Mouse (Mus musculus): Measurements from ENCODE around the gene Gpat3. TPM values are rescaled to one million over a fixed set of nuclear protein-coding genes. Genes with fewer than 3 reads are reported as not detected.

The Gpat3 gene
- polyA plus RNA-seq, 1 experiment from 2014 or later: 3.7 TPM

DNA sequence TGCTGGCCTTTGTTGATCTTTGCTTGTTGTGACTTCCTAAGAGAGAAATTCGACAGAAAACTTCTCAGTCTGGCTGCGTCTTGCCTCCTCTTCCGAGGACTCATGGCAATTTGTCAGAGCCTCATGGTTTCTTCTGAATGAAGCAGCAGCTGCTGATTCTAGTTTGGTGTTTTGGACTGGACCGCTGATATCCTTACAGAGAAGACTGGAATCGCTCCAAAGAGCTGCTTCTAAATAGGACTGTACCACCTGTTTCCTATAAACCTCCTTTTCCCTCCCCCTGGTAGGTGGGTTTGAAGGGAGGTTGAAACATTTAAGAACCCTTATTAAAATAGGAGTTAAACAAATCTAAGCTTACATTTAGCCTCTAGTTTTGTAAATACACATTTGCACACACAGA lies 55.5 kb downstream of the Gpat3 start:
- no peak for ATAC-seq (ENCODE audit: insufficient read depth, low FRiP score, low read depth)
- Histone ChIP-seq H3K27me3 (replicated peaks) (no peaks in the 10 kb centered on the region), H3K4me3 (replicated peaks) (no peak overlapping the region), H3K36me3 (no peaks in the 10 kb centered on the region), H3K27ac (no peak overlapping the region), H3K9me3 (no peaks in the 10 kb centered on the region), H3K4me1 (no peaks in the 10 kb centered on the region), H3K9ac (no peak overlapping the region), H3K4me2 (no peak overlapping the region)
- 65% methylated on average over 5 of the region's 5 CpGs for WGBS

DNA sequence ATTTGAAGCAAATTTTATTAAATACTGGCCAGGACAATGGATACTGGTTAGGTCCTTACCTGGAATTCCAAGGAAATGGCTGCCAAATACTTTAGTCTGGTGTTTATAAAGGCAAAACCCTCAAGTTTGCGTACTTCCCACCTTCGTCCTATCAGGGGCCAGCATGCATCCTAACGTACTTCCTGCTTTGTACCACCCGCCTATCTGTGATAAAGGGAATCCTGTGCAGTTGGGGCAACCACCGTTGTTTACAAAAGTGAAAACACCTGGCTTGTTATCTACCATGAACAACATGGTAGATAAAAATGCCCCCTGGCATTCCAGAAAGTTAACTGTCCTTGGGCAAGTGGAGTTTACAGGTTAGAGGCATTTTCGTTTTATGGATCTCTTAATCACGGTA lies 63.0 kb downstream of the Gpat3 start:
- no peaks in the 10 kb centered on the region for H3K4me1 ChIP-seq
- 69% methylated on average over 7 of the region's 7 CpGs for WGBS
- no peak overlapping the region for H3K27ac ChIP-seq
- no peak overlapping the region for H3K4me2 ChIP-seq
- H3K27me3 ChIP-seq (replicated peaks): no peaks in the 10 kb centered on the region
- no peak overlapping the region for H3K9ac ChIP-seq
- H3K36me3 ChIP-seq: no peaks in the 10 kb centered on the region
- no peak overlapping the region for H3K4me3 ChIP-seq (replicated peaks)
- no peaks in the 10 kb centered on the region for H3K9me3 ChIP-seq
- no peak for ATAC-seq (ENCODE audit: insufficient read depth, low FRiP score, low read depth)

DNA sequence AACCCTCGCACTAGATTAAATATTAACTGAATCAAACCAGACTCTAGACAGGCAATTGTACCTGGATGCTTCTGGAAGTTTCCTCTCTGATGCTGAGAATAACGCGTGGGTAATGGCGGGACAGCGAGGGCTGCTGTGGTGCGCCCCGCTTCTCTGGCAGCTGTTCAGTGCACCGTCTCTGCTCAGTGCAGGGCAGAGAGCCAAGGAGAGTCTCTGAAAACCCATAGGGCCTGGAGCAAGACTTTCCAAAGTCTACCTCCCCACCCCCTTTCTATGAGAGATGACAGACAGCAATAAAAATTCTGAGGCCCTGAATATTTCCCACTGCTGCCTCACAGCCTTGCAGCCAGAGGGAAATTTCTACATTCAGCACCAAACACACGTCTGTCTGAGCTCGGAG lies 63.4 kb downstream of the Gpat3 start:
- Histone ChIP-seq H3K4me3 (replicated peaks) (no peak overlapping the region), H3K36me3 (no peaks in the 10 kb centered on the region), H3K27me3 (replicated peaks) (no peaks in the 10 kb centered on the region), H3K4me1 (no peaks in the 10 kb centered on the region), H3K9me3 (no peaks in the 10 kb centered on the region), H3K9ac (no peak overlapping the region), H3K27ac (no peak overlapping the region), H3K4me2 (no peak overlapping the region)
- ATAC-seq (ENCODE audit: insufficient read depth, low FRiP score, low read depth): no peak
- 71% methylated on average over 10 of the region's 10 CpGs for WGBS

DNA sequence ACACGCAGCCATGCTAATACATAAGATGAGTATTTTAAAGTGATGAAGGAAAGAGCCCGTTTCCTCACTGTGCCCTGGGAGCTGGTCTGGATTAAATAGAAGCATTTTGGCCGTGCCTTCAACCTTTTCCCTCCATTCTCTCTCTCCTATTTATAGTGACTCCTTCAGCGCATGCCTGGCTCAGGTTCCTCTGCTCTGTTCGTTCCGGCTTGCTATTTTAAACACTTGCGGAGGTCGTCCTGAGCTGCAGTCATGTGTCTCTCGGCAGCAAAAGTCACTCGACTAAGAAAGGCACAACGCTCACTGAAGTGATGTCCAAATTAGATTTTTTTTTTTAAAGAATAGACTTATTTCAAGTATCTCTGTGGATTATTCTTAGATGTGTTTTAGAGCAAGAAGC lies 64.2 kb downstream of the Gpat3 start:
- 71% methylated on average over 11 of the region's 11 CpGs for WGBS
- no peak overlapping the region for H3K4me3 ChIP-seq (replicated peaks)
- no peaks in the 10 kb centered on the region for H3K36me3 ChIP-seq
- ATAC-seq (ENCODE audit: insufficient read depth, low FRiP score, low read depth): no peak
- H3K9ac ChIP-seq: no peak overlapping the region
- H3K4me2 ChIP-seq: no peak overlapping the region
- H3K27me3 ChIP-seq (replicated peaks): no peaks in the 10 kb centered on the region
- H3K27ac ChIP-seq: no peak overlapping the region
- H3K9me3 ChIP-seq: no peaks in the 10 kb centered on the region
- no peaks in the 10 kb centered on the region for H3K4me1 ChIP-seq

DNA sequence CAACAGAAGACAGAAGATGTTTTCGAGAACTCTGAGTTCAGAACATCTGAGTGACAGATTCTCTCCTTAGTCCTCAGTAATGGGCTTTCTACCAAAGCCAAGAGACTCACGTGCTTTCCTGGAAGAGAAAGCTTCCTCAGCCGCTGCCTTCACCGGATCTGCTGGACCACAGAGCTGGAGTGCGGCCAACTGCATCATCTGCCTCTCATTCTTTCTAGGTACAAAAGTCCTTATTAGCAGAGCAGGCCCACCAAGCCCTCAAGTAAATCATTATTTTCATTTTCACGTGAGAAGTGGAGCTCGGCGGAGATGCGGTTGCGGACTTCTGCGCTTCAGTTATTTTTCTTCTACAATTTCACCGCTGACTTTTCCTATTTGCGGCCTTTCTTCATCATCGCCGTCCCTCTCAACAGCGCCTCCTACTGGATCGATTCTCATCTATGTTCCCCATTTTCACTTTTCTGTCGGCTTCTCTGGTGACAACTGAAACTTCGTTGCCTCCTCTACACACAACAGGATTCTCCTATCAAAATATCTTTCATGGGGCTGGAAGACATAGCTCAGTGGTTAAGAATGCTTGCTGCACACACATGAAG lies 66.1 kb downstream of the Gpat3 start:
- no peak overlapping the region for H3K4me2 ChIP-seq
- no peaks in the 10 kb centered on the region for H3K4me1 ChIP-seq
- H3K27me3 ChIP-seq (replicated peaks): no peaks in the 10 kb centered on the region
- 75% methylated on average over 19 of the region's 19 CpGs for WGBS
- H3K27ac ChIP-seq: no peak overlapping the region
- H3K36me3 ChIP-seq: no peaks in the 10 kb centered on the region
- H3K9ac ChIP-seq: no peak overlapping the region
- H3K9me3 ChIP-seq: no peaks in the 10 kb centered on the region
- ATAC-seq (ENCODE audit: insufficient read depth, low FRiP score, low read depth): no peak
- no peak overlapping the region for H3K4me3 ChIP-seq (replicated peaks)

DNA sequence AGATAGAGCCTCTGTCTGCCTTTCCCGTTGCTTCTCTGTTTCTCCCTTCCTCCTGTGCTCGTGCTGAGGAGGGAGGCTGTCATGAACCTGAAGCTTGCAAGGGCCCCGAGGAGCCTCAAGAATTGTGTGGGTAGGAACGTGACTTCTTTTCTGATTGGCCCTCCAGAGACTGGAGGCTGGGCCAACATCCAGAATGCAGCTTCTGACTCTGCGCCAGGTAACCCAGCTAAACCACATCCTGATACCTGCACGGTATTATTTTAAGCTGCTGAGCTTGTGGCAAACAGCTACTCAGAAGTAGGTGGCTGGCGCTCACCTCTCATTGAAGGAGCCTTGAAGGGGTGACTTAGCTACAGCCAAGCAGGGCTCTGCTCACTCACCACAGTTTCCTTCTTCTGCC lies 66.9 kb downstream of the Gpat3 start:
- H3K9ac ChIP-seq: no peak overlapping the region
- no peaks in the 10 kb centered on the region for H3K36me3 ChIP-seq
- ATAC-seq (ENCODE audit: insufficient read depth, low FRiP score, low read depth): no peak
- H3K27me3 ChIP-seq (replicated peaks): no peaks in the 10 kb centered on the region
- no peak overlapping the region for H3K4me3 ChIP-seq (replicated peaks)
- H3K9me3 ChIP-seq: no peaks in the 10 kb centered on the region
- 76% methylated on average over 7 of the region's 7 CpGs for WGBS
- no peak overlapping the region for H3K4me2 ChIP-seq
- no peak overlapping the region for H3K27ac ChIP-seq
- no peaks in the 10 kb centered on the region for H3K4me1 ChIP-seq

DNA sequence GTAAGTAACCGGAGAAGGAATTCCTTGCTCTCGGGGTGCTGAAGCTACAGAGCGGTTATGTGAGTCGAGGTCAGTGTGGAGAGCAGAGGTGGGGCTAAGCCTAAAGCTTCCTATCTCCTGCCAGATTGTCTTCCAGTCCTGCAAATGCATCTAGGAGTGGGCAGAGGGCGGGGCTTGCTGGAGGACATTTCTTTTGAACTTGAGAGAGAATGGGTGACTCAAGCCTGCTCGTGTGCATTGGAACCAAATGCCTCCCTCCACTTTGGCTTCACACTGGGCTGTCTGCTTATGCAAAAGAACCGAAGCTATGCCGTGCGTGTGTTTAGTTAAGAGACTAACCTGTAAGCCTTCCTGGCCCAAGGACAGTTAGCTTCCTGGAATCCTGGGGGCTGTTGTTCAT lies 67.8 kb downstream of the Gpat3 start:
- WGBS: 58% methylated on average over 9 of the region's 9 CpGs

DNA sequence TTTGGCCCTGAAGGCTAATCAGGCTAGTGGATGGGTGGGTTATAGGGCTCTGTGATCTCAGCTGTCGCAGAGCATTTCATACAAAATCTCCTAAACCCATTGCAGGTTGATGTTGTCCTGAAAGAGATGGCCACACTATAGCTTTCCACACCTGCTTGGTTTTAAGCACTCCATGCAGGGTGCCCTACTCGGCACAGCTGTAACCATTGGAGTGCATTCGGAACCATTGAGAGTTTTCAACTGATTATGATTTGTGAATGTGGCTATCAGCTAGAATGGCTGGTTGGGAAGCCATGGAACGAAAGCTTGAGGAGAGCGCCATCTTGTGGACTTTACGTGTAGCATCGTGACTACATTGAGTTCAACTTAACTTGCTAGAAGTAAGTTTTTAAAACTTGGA lies 69.5 kb downstream of the Gpat3 start:
- 14% methylated on average over 7 of the region's 7 CpGs for WGBS
- Histone ChIP-seq H3K4me1 (no peaks in the 10 kb centered on the region), H3K27ac (no peak overlapping the region), H3K36me3 (no peaks in the 10 kb centered on the region), H3K27me3 (replicated peaks) (no peaks in the 10 kb centered on the region), H3K4me2 (no peak overlapping the region), H3K9me3 (no peaks in the 10 kb centered on the region), H3K9ac (no peak overlapping the region), H3K4me3 (replicated peaks) (no peak overlapping the region)
- ATAC-seq (ENCODE audit: insufficient read depth, low FRiP score, low read depth): no peak

More for the DNA sequence above, 67.8 kb downstream of the Gpat3 start:
- Histone ChIP-seq H3K27ac (no peak overlapping the region), H3K36me3 (no peaks in the 10 kb centered on the region), H3K4me3 (replicated peaks) (no peak overlapping the region), H3K9ac (no peak overlapping the region), H3K4me2 (no peak overlapping the region), H3K27me3 (replicated peaks) (no peaks in the 10 kb centered on the region), H3K4me1 (no peaks in the 10 kb centered on the region), H3K9me3 (no peaks in the 10 kb centered on the region)
- no peak for ATAC-seq (ENCODE audit: insufficient read depth, low FRiP score, low read depth)

DNA sequence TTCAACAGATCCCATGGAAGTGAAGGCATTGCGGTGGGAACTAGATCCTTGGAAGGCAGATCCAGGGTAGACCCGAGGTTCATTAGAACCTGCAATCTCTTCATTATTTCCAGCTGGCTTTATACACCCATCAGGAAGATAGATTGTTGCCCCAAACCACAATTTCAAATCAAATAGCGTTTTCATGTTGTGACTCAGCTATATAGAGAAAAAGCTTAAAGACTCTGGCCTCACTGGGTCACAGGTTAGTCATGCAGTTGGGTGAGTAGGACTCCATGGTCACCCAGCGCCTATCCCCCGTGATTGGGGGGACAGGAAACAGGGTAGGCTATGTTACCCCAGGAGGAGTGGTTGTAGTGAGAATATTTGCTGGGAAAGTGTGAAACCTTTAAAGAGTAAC lies 69.9 kb downstream of the Gpat3 start:
- Histone ChIP-seq H3K4me3 (replicated peaks) (no peak overlapping the region), H3K27me3 (replicated peaks) (no peaks in the 10 kb centered on the region), H3K36me3 (no peaks in the 10 kb centered on the region), H3K9me3 (no peaks in the 10 kb centered on the region), H3K4me2 (no peak overlapping the region), H3K27ac (no peak overlapping the region), H3K9ac (no peak overlapping the region), H3K4me1 (no peaks in the 10 kb centered on the region)
- ATAC-seq (ENCODE audit: insufficient read depth, low FRiP score, low read depth): no peak
- 41% methylated on average over 5 of the region's 5 CpGs for WGBS

DNA sequence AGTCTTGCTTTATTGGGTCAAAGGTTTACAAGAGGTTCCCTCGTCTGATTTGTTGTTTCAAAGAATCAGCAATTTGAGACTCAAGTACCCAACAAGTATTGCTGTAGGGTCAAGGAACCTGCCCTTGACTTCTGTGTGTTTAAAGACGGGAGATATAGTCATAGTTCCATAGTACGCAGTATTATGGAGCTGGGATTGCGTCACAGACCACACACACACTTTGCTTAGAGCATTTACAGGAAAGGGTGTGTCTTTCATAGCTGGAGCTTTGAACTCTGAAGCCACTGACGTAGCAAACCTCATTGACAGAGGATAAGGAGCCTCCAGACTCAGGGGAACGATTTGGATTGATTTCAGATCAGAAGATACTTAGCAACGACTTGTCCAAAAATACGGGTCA lies 70.9 kb downstream of the Gpat3 start:
- no peak for ATAC-seq (ENCODE audit: insufficient read depth, low FRiP score, low read depth)
- Histone ChIP-seq H3K9me3 (no peaks in the 10 kb centered on the region), H3K27ac (no peak overlapping the region), H3K36me3 (no peaks in the 10 kb centered on the region), H3K4me1 (no peaks in the 10 kb centered on the region), H3K27me3 (replicated peaks) (no peaks in the 10 kb centered on the region), H3K4me2 (no peak overlapping the region), H3K4me3 (replicated peaks) (no peak overlapping the region), H3K9ac (no peak overlapping the region)
- WGBS: 40% methylated on average over 8 of the region's 8 CpGs

DNA sequence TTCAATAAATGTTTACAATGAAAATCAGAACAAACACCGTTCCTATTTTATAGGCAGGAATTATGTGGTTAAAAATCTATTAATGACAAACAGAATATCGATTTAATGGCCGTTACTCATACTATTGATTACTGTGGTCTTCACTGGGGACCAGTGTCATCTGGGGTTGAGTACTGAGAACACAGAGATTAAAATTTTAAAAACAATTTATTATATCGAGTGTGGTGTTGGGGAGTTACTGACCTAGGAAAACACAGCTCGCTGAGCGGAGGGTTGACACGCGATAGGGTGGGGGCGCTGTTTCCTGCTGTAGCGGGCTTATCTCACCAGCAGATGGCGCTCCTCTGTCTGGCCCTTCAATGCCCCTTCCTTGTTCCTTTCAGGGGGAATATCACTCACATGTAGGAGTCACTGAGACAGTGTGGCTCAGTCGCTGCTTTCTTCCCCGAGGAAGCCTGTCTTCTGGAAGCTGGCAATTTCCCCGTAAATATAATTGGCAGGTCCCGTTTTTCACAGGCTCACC lies 71.8 kb downstream of the Gpat3 start:
- Histone ChIP-seq H3K27ac (no peak overlapping the region), H3K4me3 (replicated peaks) (no peak overlapping the region), H3K4me2 (no peak overlapping the region), H3K9me3 (no peaks in the 10 kb centered on the region), H3K36me3 (no peaks in the 10 kb centered on the region), H3K27me3 (replicated peaks) (no peaks in the 10 kb centered on the region), H3K4me1 (no peaks in the 10 kb centered on the region), H3K9ac (no peak overlapping the region)
- no peak for ATAC-seq (ENCODE audit: insufficient read depth, low FRiP score, low read depth)
- WGBS: 17% methylated on average over 15 of the region's 15 CpGs

DNA sequence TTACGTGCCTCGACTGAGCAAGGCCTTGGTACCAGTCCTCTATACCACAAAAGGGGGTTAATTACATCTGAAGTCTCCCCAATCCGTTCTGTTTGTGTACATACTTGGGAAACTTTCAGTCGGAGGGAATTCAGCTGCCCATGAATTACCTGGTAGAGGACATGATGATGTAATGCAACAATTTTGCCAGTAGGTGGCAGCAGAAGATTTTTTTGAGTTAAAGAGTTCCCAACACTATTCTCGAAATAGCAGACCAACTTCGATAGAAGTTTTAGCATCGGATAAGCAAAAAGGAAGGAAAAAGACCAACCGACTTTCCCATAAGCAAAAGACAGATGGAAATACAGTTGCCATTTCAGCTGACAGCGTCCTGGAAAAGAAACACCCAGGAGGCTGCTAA lies 73.6 kb downstream of the Gpat3 start:
- H3K9ac ChIP-seq: no peak overlapping the region
- no peak for ATAC-seq (ENCODE audit: insufficient read depth, low FRiP score, low read depth)
- H3K9me3 ChIP-seq: no peaks in the 10 kb centered on the region
- H3K4me3 ChIP-seq (replicated peaks): no peak overlapping the region
- no peak overlapping the region for H3K27ac ChIP-seq
- WGBS: 15% methylated on average over 9 of the region's 9 CpGs
- no peak overlapping the region for H3K4me2 ChIP-seq
- H3K27me3 ChIP-seq (replicated peaks): no peaks in the 10 kb centered on the region
- H3K4me1 ChIP-seq: no peaks in the 10 kb centered on the region
- H3K36me3 ChIP-seq: no peaks in the 10 kb centered on the region

DNA sequence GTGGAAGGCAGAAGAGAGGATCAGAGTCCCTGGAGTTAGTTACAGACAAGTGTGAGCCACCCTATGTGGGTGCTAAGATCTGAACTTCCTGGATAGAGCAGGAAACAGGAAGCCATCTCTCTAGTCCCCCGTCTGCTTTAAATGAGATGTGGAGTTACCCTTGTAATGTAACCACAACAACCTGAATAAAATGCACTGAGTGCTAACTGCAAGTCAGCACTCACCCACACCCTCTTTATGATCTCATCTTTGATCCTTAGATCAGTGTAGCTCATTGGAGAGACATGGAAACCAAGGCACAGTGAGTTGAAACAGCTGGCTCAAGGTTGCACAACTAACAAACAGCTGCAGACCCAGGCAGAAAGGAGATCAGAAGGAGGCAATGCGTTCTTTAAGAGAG lies 84.2 kb downstream of the Gpat3 start:
- Histone ChIP-seq H3K4me1 (no peaks in the 10 kb centered on the region), H3K27ac (no peak overlapping the region), H3K27me3 (replicated peaks) (no peaks in the 10 kb centered on the region), H3K36me3 (no peaks in the 10 kb centered on the region), H3K9ac (no peak overlapping the region), H3K4me2 (no peak overlapping the region), H3K9me3 (no peaks in the 10 kb centered on the region), H3K4me3 (replicated peaks) (no peak overlapping the region)
- ATAC-seq (ENCODE audit: insufficient read depth, low FRiP score, low read depth): no peak
- 78% methylated on average over 2 of the region's 2 CpGs for WGBS
